Comparison of ENCODE assay signal across 21 mouse cellular contexts in the genomic region with DNA sequence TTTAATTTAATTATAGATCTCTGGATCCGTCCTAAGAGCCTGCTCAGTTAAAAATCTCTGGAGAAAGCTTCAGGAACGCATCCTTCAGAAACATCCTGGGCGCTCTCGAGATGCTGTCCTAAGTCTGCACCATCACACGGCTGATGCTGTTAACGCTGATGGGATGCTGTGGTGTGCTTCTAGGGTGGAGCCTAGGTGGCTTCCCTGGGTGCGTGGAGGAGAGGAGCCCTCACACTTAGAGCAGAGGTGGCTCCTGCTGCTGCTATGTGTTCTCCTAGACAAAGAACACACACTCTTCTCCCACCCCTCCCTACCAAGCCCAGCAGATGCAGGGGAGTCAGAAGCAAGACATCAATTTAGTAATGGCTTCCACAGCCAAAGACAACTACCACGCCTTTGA.
DNase-seq lines count a peak whose midpoint lies in the region; ATAC-seq lines count a peak whose summit lies in the region.
"Had no signal": no experiment of that assay in that cellular context is flagged by ENCODE, and none has a peak within 500 bp of the region (broad histone marks: within the 10 kb centered on the region; RNA-seq: fewer than 3 reads in every experiment).

No protein-coding gene starts in this region.

- H3K9me3 ChIP-seq in midbrain, embryonic 10.5 days (replicated peaks) = no peaks in the 10 kb centered on the region
- H3K9me3 ChIP-seq in midbrain, embryonic 11.5 days (ENCODE audit: control insufficient read depth, low read length) = no peaks in the 10 kb centered on the region
- H3K9me3 ChIP-seq in embryonic facial prominence, embryonic 12.5 days = no peaks in the 10 kb centered on the region
- H3K9me3 ChIP-seq in hindbrain, embryonic 15.5 days = no peaks in the 10 kb centered on the region
- H3K9me3 ChIP-seq in limb, embryonic 15.5 days = no peaks in the 10 kb centered on the region
- no peaks in the 10 kb centered on the region for H3K9me3 ChIP-seq in heart, embryonic 11.5 days (replicated peaks; ENCODE audit: control insufficient read depth, low read length)
- H3K9me3 ChIP-seq: heart, embryonic 13.5 days; intestine, embryonic 15.5 days; midbrain, embryonic 15.5 days; stomach, embryonic 15.5 days had no signal

- no peak overlapping the region for H3K4me3 ChIP-seq in midbrain, embryonic 10.5 days
- no peak overlapping the region for H3K4me3 ChIP-seq in midbrain, embryonic 11.5 days (ENCODE audit: low read depth, low read length)
- H3K4me3 ChIP-seq in embryonic facial prominence, embryonic 12.5 days = no peak overlapping the region
- H3K4me3 ChIP-seq in hindbrain, embryonic 15.5 days = no peak overlapping the region
- no peak overlapping the region for H3K4me3 ChIP-seq in limb, embryonic 15.5 days
- no peak overlapping the region for H3K4me3 ChIP-seq in heart, embryonic 11.5 days (ENCODE audit: low read depth, low read length)
- H3K4me3 ChIP-seq: gastrocnemius, adult 2 months; heart, embryonic 13.5 days; intestine, embryonic 15.5 days; midbrain, embryonic 15.5 days; stomach, embryonic 15.5 days had no signal

- no peak for ATAC-seq in midbrain, embryonic 11.5 days (ENCODE audit: low FRiP score)
- ATAC-seq in embryonic facial prominence, embryonic 12.5 days (ENCODE audit: insufficient number of reproducible peaks, insufficient read depth, low FRiP score, low TSS enrichment) = no peak
- ATAC-seq in hindbrain, embryonic 15.5 days (ENCODE audit: low FRiP score, low read depth) = peak; percentile 59; the same call in 1 of the 2 replicates
- no peak for ATAC-seq in limb, embryonic 15.5 days (ENCODE audit: insufficient number of reproducible peaks, low FRiP score, low TSS enrichment, low read depth)
- ATAC-seq in heart, embryonic 11.5 days (replicated peaks; ENCODE audit: insufficient number of reproducible peaks, low FRiP score, low TSS enrichment) = no peak
- ATAC-seq: forebrain, embryonic 16.5 days; intestine, embryonic 15.5 days; liver, postnatal 0 days; midbrain, embryonic 15.5 days had no signal

- H3K9ac ChIP-seq in midbrain, embryonic 11.5 days (ENCODE audit: low read length) = no peak overlapping the region
- no peak overlapping the region for H3K9ac ChIP-seq in embryonic facial prominence, embryonic 12.5 days
- no peak overlapping the region for H3K9ac ChIP-seq in hindbrain, embryonic 15.5 days
- no peak overlapping the region for H3K9ac ChIP-seq in limb, embryonic 15.5 days
- H3K9ac ChIP-seq in heart, embryonic 11.5 days (ENCODE audit: low read depth, low read length) = no peak overlapping the region
- H3K9ac ChIP-seq: heart, embryonic 13.5 days; intestine, embryonic 15.5 days; liver, postnatal 0 days; midbrain, embryonic 15.5 days; stomach, embryonic 15.5 days had no signal

- intact Hi-C loops in gastrocnemius, postnatal 36 days (cut with DNase I) = no loop called here

- H3K4me2 ChIP-seq in midbrain, embryonic 11.5 days = no peak overlapping the region
- no peak overlapping the region for H3K4me2 ChIP-seq in embryonic facial prominence, embryonic 12.5 days (replicated peaks)
- H3K4me2 ChIP-seq in hindbrain, embryonic 15.5 days = no peak overlapping the region
- H3K4me2 ChIP-seq in limb, embryonic 15.5 days = no peak overlapping the region
- H3K4me2 ChIP-seq in heart, embryonic 11.5 days = no peak overlapping the region
- H3K4me2 ChIP-seq: heart, embryonic 13.5 days; intestine, embryonic 15.5 days; midbrain, embryonic 15.5 days; stomach, embryonic 15.5 days had no signal

- no peaks in the 10 kb centered on the region for H3K36me3 ChIP-seq in midbrain, embryonic 10.5 days
- H3K36me3 ChIP-seq in midbrain, embryonic 11.5 days (ENCODE audit: control insufficient read depth, insufficient read depth, low read length) = no peaks in the 10 kb centered on the region
- no peaks in the 10 kb centered on the region for H3K36me3 ChIP-seq in embryonic facial prominence, embryonic 12.5 days
- no peaks in the 10 kb centered on the region for H3K36me3 ChIP-seq in hindbrain, embryonic 15.5 days
- H3K36me3 ChIP-seq in limb, embryonic 15.5 days = no peaks in the 10 kb centered on the region
- H3K36me3 ChIP-seq in heart, embryonic 11.5 days (ENCODE audit: control insufficient read depth, insufficient read depth, low read length) = no peaks in the 10 kb centered on the region
- H3K36me3 ChIP-seq: heart, embryonic 13.5 days; intestine, embryonic 15.5 days; midbrain, embryonic 15.5 days; stomach, embryonic 15.5 days had no signal

- H3K27ac ChIP-seq in midbrain, embryonic 10.5 days (replicated peaks) = 0 out of 2 replicates have a peak overlapping the region, but pooled peaks have one; percentile 33
- H3K27ac ChIP-seq in midbrain, embryonic 11.5 days (ENCODE audit: low read depth, low read length) = no peak overlapping the region
- peak overlapping the region; percentile 30; the same call in 1 of the 2 replicates for H3K27ac ChIP-seq in embryonic facial prominence, embryonic 12.5 days
- peak overlapping the region; percentile 42; the same call in 1 of the 2 replicates for H3K27ac ChIP-seq in hindbrain, embryonic 15.5 days (replicated peaks)
- peak overlapping the region; percentile 17 for H3K27ac ChIP-seq in limb, embryonic 15.5 days
- no peak overlapping the region for H3K27ac ChIP-seq in heart, embryonic 11.5 days (ENCODE audit: low read depth, low read length)
- H3K27ac ChIP-seq: gastrocnemius, adult 2 months; heart, embryonic 13.5 days; intestine, embryonic 15.5 days; midbrain, embryonic 15.5 days; stomach, embryonic 15.5 days had no signal

- DNase-seq in midbrain, embryonic 10.5 days (ENCODE audit: low spot score) = no peak
- no peak for DNase-seq in midbrain, embryonic 11.5 days (ENCODE audit: low spot score, missing footprints)
- DNase-seq in gastrocnemius, postnatal 36 days = no peak
- DNase-seq in cerebellum, adult 9-11 months = no peak
- DNase-seq: adrenal gland, adult 2 months; cerebellum, postnatal 36 days; gastrocnemius, adult 2 months; liver, postnatal 0 days; lung, postnatal 10 days; spleen, adult 18-20 months; thymus, adult 18-20 months; thymus, postnatal 4 days had no signal

- 85% methylated on average over 8 of the region's 8 CpGs for WGBS in midbrain, embryonic 10.5 days
- WGBS in midbrain, embryonic 11.5 days = 81% methylated on average over 8 of the region's 8 CpGs
- whole genome bisulfite sequencing in embryonic facial prominence, embryonic 12.5 days = 73% methylated on average over 8 of the region's 8 CpGs
- WGBS in hindbrain, embryonic 15.5 days = 68% methylated on average over 8 of the region's 8 CpGs
- WGBS in limb, embryonic 15.5 days = 67% methylated on average over 8 of the region's 8 CpGs
- 70% methylated on average over 8 of the region's 8 CpGs for WGBS in heart, embryonic 11.5 days (ENCODE audit: insufficient replicate concordance)

- H3K4me1 ChIP-seq in midbrain, embryonic 10.5 days = peaks cover 14% of the 10 kb centered on the region
- peaks cover 2% of the 10 kb centered on the region; the same call in 1 of the 2 replicates for H3K4me1 ChIP-seq in midbrain, embryonic 11.5 days (ENCODE audit: control insufficient read depth, insufficient read depth, low read length)
- peaks cover 27% of the 10 kb centered on the region for H3K4me1 ChIP-seq in embryonic facial prominence, embryonic 12.5 days
- H3K4me1 ChIP-seq in hindbrain, embryonic 15.5 days (replicated peaks) = peaks cover 4% of the 10 kb centered on the region; the same call in 1 of the 2 replicates
- H3K4me1 ChIP-seq in limb, embryonic 15.5 days = peaks cover 30% of the 10 kb centered on the region
- H3K4me1 ChIP-seq in heart, embryonic 11.5 days (ENCODE audit: control insufficient read depth, insufficient read depth, low read length) = peaks cover 26% of the 10 kb centered on the region
- H3K4me1 ChIP-seq: midbrain, embryonic 15.5 days; stomach, embryonic 15.5 days had no signal

- no peaks in the 10 kb centered on the region for H3K27me3 ChIP-seq in midbrain, embryonic 10.5 days (ENCODE audit: low read depth, poor library complexity, severe bottlenecking)
- H3K27me3 ChIP-seq in midbrain, embryonic 11.5 days (ENCODE audit: control insufficient read depth, insufficient read depth, low read length) = no peaks in the 10 kb centered on the region
- no peaks in the 10 kb centered on the region for H3K27me3 ChIP-seq in embryonic facial prominence, embryonic 12.5 days
- H3K27me3 ChIP-seq in hindbrain, embryonic 15.5 days = no peaks in the 10 kb centered on the region
- H3K27me3 ChIP-seq in limb, embryonic 15.5 days = no peaks in the 10 kb centered on the region
- H3K27me3 ChIP-seq in heart, embryonic 11.5 days (ENCODE audit: control insufficient read depth, insufficient read depth, low read length) = no peaks in the 10 kb centered on the region
- H3K27me3 ChIP-seq: heart, embryonic 13.5 days; intestine, embryonic 15.5 days; midbrain, embryonic 15.5 days; stomach, embryonic 15.5 days had no signal

Comparison
In these comparisons a context has a peak if more than half of its experiments do, and no peak if none do; other contexts are left out.
1. H3K27ac ChIP-seq: peak in midbrain, embryonic 10.5 days (single experiment), embryonic facial prominence, embryonic 12.5 days (single experiment), hindbrain, embryonic 15.5 days (single experiment) and limb, embryonic 15.5 days (single experiment); none in midbrain, embryonic 11.5 days (single experiment) and heart, embryonic 11.5 days (single experiment).